Mouse (Mus musculus): Measurements from ENCODE around the gene Dgki.

Dgki gene

GRCm38 (mm10) chr6:37064214-37064830 is 235.7 kb downstream of the Dgki start:
- no peak for DNase-seq (ENCODE audit: low read depth, low spot score)

GRCm38 (mm10) chr6:37063266-37063665 is 236.7 kb downstream of the Dgki start:
- DNase-seq (ENCODE audit: low read depth, low spot score) = no peak

- no peak for DNase-seq (ENCODE audit: low read depth, low spot score)
These were observed 239.9 kb downstream of the Dgki start for GRCm38 (mm10) chr6:37060114-37060513.

- no peak for DNase-seq (ENCODE audit: low read depth, low spot score)
These were observed 242.0 kb downstream of the Dgki start for GRCm38 (mm10) chr6:37057957-37058356.

- DNase-seq (ENCODE audit: low read depth, low spot score) = no peak
These were observed 242.4 kb downstream of the Dgki start for GRCm38 (mm10) chr6:37057536-37057935.

GRCm38 (mm10) chr6:37055634-37056033 is 244.3 kb downstream of the Dgki start:
- no peak for DNase-seq (ENCODE audit: low read depth, low spot score)

GRCm38 (mm10) chr6:37055128-37055527 is 244.9 kb downstream of the Dgki start:
- no peak for DNase-seq (ENCODE audit: low read depth, low spot score)

- DNase-seq (ENCODE audit: low read depth, low spot score) = no peak
These were observed 245.5 kb downstream of the Dgki start for GRCm38 (mm10) chr6:37054435-37055020.

- DNase-seq (ENCODE audit: low read depth, low spot score) = no peak
These were observed 246.6 kb downstream of the Dgki start for GRCm38 (mm10) chr6:37053411-37053810.

GRCm38 (mm10) chr6:37051652-37052051 is 248.3 kb downstream of the Dgki start:
- DNase-seq (ENCODE audit: low read depth, low spot score) = no peak

GRCm38 (mm10) chr6:37051150-37051549 is 248.8 kb downstream of the Dgki start:
- DNase-seq (ENCODE audit: low read depth, low spot score) = no peak

GRCm38 (mm10) chr6:37047611-37048129 is 252.3 kb downstream of the Dgki start:
- DNase-seq (ENCODE audit: low read depth, low spot score) = no peak

GRCm38 (mm10) chr6:37046152-37046788 is 253.7 kb downstream of the Dgki start:
- no peak for DNase-seq (ENCODE audit: low read depth, low spot score)

- no peak for DNase-seq (ENCODE audit: low read depth, low spot score)
These were observed 255.2 kb downstream of the Dgki start for GRCm38 (mm10) chr6:37044796-37045195.

GRCm38 (mm10) chr6:37038444-37038843 is 261.5 kb downstream of the Dgki start:
- DNase-seq (ENCODE audit: low read depth, low spot score) = no peak

- no peak for DNase-seq (ENCODE audit: low read depth, low spot score)
These were observed 262.7 kb downstream of the Dgki start for GRCm38 (mm10) chr6:37037115-37037908.

GRCm38 (mm10) chr6:37035681-37036080 is 264.3 kb downstream of the Dgki start:
- no peak for DNase-seq (ENCODE audit: low read depth, low spot score)

- DNase-seq (ENCODE audit: low read depth, low spot score) = no peak
These were observed 269.0 kb downstream of the Dgki start for GRCm38 (mm10) chr6:37030986-37031385.

- DNase-seq (ENCODE audit: low read depth, low spot score) = no peak
These were observed 269.6 kb downstream of the Dgki start for GRCm38 (mm10) chr6:37030402-37030801.

- DNase-seq (ENCODE audit: low read depth, low spot score) = no peak
These were observed 271.1 kb downstream of the Dgki start for GRCm38 (mm10) chr6:37028841-37029240.

- no peak for DNase-seq (ENCODE audit: low read depth, low spot score)
These were observed 271.7 kb downstream of the Dgki start for GRCm38 (mm10) chr6:37028300-37028699.
